7 mouse cellular contexts compared by ENCODE assay signal in the genomic region with DNA sequence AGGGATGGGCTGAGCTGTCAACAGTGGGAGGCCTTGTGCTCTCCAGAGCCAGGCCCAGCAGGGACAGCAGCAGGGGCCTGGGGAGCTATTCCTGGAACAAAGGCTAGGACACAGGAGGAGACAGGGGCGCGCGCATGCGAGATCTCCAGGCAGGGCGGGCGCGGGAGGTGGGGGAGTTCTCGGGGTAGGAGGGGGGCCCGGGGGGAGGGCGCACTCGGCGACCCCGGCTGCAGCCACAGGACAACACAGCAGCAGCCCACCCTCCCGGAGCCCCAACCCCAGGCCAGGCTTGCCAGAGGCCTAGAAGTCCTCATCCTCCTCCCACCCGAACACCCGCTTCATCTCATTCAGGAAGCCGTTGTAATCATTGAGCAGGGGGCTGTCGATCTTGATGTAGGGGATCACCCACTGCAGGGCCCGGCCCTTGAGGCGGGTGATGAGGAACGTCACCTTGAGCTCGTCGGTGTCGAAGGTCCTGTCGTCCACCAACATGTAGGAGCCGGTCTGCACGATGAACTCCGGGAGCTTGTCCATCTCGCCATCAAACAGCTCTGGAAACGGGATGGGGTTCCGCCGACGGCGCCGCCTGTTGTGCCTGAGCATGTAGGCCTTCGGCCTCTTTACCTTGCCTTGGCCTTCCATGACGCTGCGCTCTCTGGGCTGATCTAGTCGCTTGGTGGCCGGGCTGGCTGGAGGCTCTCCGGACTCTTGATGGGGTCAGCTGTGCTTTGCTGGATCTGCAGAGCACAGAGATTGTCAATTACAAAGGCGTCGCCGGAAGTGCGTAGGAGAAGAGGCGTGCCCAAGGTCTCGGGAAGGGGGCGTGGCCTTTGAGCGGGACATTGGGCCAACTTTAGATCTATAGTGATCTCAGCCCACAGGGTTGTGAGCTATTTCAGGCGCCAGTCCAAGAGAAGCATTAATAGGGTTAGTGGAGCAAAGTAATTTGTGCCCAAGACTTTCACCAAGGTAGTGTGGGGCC. TPM values are rescaled to one million over a fixed set of nuclear protein-coding genes. Genes with fewer than 3 reads are reported as not detected.
DNase-seq lines count a peak whose midpoint lies in the region; ATAC-seq lines count a peak whose summit lies in the region.
"Not testable (repeated sequence)": the region's sequence is repeated elsewhere in the genome, so short reads cannot be mapped to it uniquely, and the experiment has no call there.

A gene (minus strand): TSS at position 703 of the 982 bp plus-strand sequence.

- ATAC-seq in embryonic facial prominence, embryonic 12.5 days (ENCODE audit: insufficient number of reproducible peaks, insufficient read depth, low FRiP score, low TSS enrichment) = peak; percentile 79
- peak; percentile 95 for ATAC-seq in midbrain, embryonic 12.5 days (ENCODE audit: low FRiP score, low read depth)

- DNase-seq in adrenal gland, postnatal 36 days = peak; percentile 85 to 86
- peak; percentile 91 for DNase-seq in heart, adult 18-20 months
- peak; percentile 82 for DNase-seq in kidney, adult 18-20 months
- peak; percentile 83 for DNase-seq in limb, embryonic 10.5 days (ENCODE audit: low spot score)
- DNase-seq in skeletal muscle tissue, adult 2 months (ENCODE audit: low read depth, low spot score) = peak; percentile 64

- peak within 1 kb of the TSS; percentile 29 for H3K4me3 ChIP-seq in embryonic facial prominence, embryonic 12.5 days
- H3K4me3 ChIP-seq in limb, embryonic 10.5 days = peak within 1 kb of the TSS; percentile 37
- H3K4me3 ChIP-seq in midbrain, embryonic 12.5 days = peak within 1 kb of the TSS; percentile 34

- not testable (repeated sequence) for H3K27ac ChIP-seq in embryonic facial prominence, embryonic 12.5 days; limb, embryonic 10.5 days
- H3K27ac ChIP-seq in midbrain, embryonic 12.5 days (replicated peaks) = peak within 1 kb of the TSS; percentile 39; the same call in 1 of the 2 replicates

- 21% methylated on average over 13 of the region's 50 CpGs for WGBS in embryonic facial prominence, embryonic 12.5 days
- WGBS in limb, embryonic 10.5 days = 8% methylated on average over 14 of the region's 50 CpGs
- WGBS in midbrain, embryonic 12.5 days = 34% methylated on average over 12 of the region's 50 CpGs

- not testable (repeated sequence) for H3K27me3 ChIP-seq in embryonic facial prominence, embryonic 12.5 days; limb, embryonic 10.5 days (ENCODE audit: low read depth, poor library complexity, severe bottlenecking); midbrain, embryonic 12.5 days

- H3K36me3 ChIP-seq in embryonic facial prominence, embryonic 12.5 days; limb, embryonic 10.5 days; midbrain, embryonic 12.5 days: not testable (repeated sequence)

- H3K4me2 ChIP-seq in embryonic facial prominence, embryonic 12.5 days (replicated peaks) = peak within 1 kb of the TSS; percentile 36
- H3K4me2 ChIP-seq in midbrain, embryonic 12.5 days (replicated peaks) = peak within 1 kb of the TSS; percentile 42

- not testable (repeated sequence) for H3K9me3 ChIP-seq in embryonic facial prominence, embryonic 12.5 days; limb, embryonic 10.5 days (replicated peaks); midbrain, embryonic 12.5 days

- H3K9ac ChIP-seq in embryonic facial prominence, embryonic 12.5 days; midbrain, embryonic 12.5 days (replicated peaks): not testable (repeated sequence)

- not testable (repeated sequence) for H3K4me1 ChIP-seq in embryonic facial prominence, embryonic 12.5 days; limb, embryonic 10.5 days; midbrain, embryonic 12.5 days

RNA-seq across cellular contexts. Expression of the gene that starts here (rescaled TPM):
- 100 to 1,000 TPM; 161 to 191 TPM for total RNA-seq in adrenal gland, postnatal 36 days (2021)
- 66.0 and 67.4 TPM in 2 replicates for polyA plus RNA-seq in embryonic facial prominence, embryonic 12.5 days (2016; fragmentation: Nextera tagmentation; extraction: Ambion mirVana)
- total RNA-seq in heart, adult 18-20 months (2021) = 100 to 1,000 TPM; 139 to 164 TPM
- polyA plus RNA-seq in limb, embryonic 10.5 days (2016; fragmentation: Nextera tagmentation; extraction: Ambion mirVana) = 35.4 and 44.4 TPM in 2 replicates
- 109 and 113 TPM in 2 replicates for polyA plus RNA-seq in midbrain, embryonic 12.5 days (2016; fragmentation: Nextera tagmentation; extraction: Ambion mirVana)
